Mouse (Mus musculus): ENCODE data around the gene Gm20219. TPM values are rescaled to one million over a fixed set of nuclear protein-coding genes. Genes with fewer than 3 reads are reported as not detected.

The Gm20219 gene
- total and polyA plus RNA-seq, 3 experiments: 0.62 to 3.1 TPM; not detected in 1

GRCm38 (mm10) chr17:56552781-56553363 lies 1.3 kb downstream of the Gm20219 start:
- Histone ChIP-seq H3K4me1 (ENCODE audit: control insufficient read depth in 1 of 2, insufficient read depth in 2 of 2, low read length in 2 of 2) (no peaks in the 10 kb centered on the region), H3K9me3 (replicated peaks; ENCODE audit: insufficient read depth, low read length) (no peaks in the 10 kb centered on the region), H3K27me3 (ENCODE audit: control insufficient read depth in 1 of 2, insufficient read depth in 2 of 2, low read length in 2 of 2) (no peaks in the 10 kb centered on the region), H3K4me3 (ENCODE audit: control insufficient read depth in 1 of 2, insufficient read depth in 1 of 2, low read depth in 2 of 2, low read length in 2 of 2) (no peak overlapping the region), H3K79me2 (ENCODE audit: control insufficient read depth, insufficient read depth, low read length, poor library complexity) (no peaks in the 10 kb centered on the region), H3K36me3 (ENCODE audit: control insufficient read depth in 1 of 2, insufficient read depth in 2 of 2, low read length in 2 of 2) (no peaks in the 10 kb centered on the region), H3K9ac (ENCODE audit: control insufficient read depth, low read depth, low read length, poor library complexity, severe bottlenecking) (no peak overlapping the region), H3K27ac (ENCODE audit: control insufficient read depth, low read depth, low read length) (no peak overlapping the region)
- DNase-seq (ENCODE audit: low read depth, low spot score): peak; percentile 86
- TF ChIP-seq NRF1 (IDR thresholded peaks at IDR 0.05; ENCODE audit: insufficient read depth, low read depth, low read length, poor library complexity, severe bottlenecking) (no peak), HCFC1 (IDR thresholded peaks at IDR 0.05; ENCODE audit: low read depth, low read length) (no peak), CTCF (IDR thresholded peaks at IDR 0.05 in 2 of 3, conservative IDR thresholded peaks at IDR 0.05 in 1 of 3; ENCODE audit: control insufficient read depth in 1 of 3, insufficient read depth in 1 of 3, low read depth in 2 of 3, low read length in 3 of 3, poor library complexity in 1 of 3, severe bottlenecking in 1 of 3) (peak in 2 of 3 experiments; percentile 98 to 100; a peak in 5 of 6 replicates), RAD21 (IDR thresholded peaks at IDR 0.05; ENCODE audit: low read depth, low read length) (peak; percentile 94), ZC3H11A (IDR thresholded peaks at IDR 0.05; ENCODE audit: low read depth, low read length) (peak; percentile 76), TBP (IDR thresholded peaks at IDR 0.05; ENCODE audit: low read depth, low read length) (peak; percentile 12; the same call in 1 of the 2 replicates), ETS1 (IDR thresholded peaks at IDR 0.05; ENCODE audit: low read depth, low read length) (no peak), SMC3 (IDR thresholded peaks at IDR 0.05; ENCODE audit: low read depth, low read length) (peak; percentile 91), RCOR1 (IDR thresholded peaks at IDR 0.05; ENCODE audit: low read depth, low read length) (no peak), ZKSCAN1 (IDR thresholded peaks at IDR 0.05; ENCODE audit: low read depth, low read length) (no peak), CHD1 (IDR thresholded peaks at IDR 0.05; ENCODE audit: low read depth, low read length) (no peak), USF2 (IDR thresholded peaks at IDR 0.05; ENCODE audit: borderline replicate concordance in 1 of 2, insufficient read depth in 1 of 2, low read depth in 1 of 2, low read length in 2 of 2) (no peak), POLR2AphosphoS2 (IDR thresholded peaks at IDR 0.05; ENCODE audit: low read length) (no peak), TAL1 (IDR thresholded peaks at IDR 0.05; ENCODE audit: low read length) (no peak), UBTF (IDR thresholded peaks at IDR 0.05; ENCODE audit: borderline replicate concordance, insufficient read depth, low read depth, low read length) (no peak), MAX (IDR thresholded peaks at IDR 0.05; ENCODE audit: low read length) (no peak), JUND (IDR thresholded peaks at IDR 0.05; ENCODE audit: low read depth, low read length) (no peak), MYB (IDR thresholded peaks at IDR 0.05; ENCODE audit: low read depth, low read length) (no peak), MAFK (IDR thresholded peaks at IDR 0.05; ENCODE audit: borderline replicate concordance, low read depth, low read length) (no peak), MXI1 (IDR thresholded peaks at IDR 0.05; ENCODE audit: low read depth, low read length) (no peak)

Data from MEL (cell line).